Mouse (Mus musculus) hindbrain, postnatal 0 days (tissue): ENCODE data around the gene Xpr1. TPM values are rescaled to one million over a fixed set of nuclear protein-coding genes. Genes with fewer than 3 reads are reported as not detected.

ENCODE experiments used
- ATAC-seq: fragments of 200-750 bp; cut with Nextera tagmentation; 2 replicates; pipeline ENCODE4 v1.8.0; 2017; ENCODE audit warnings: mild to moderate bottlenecking, moderate TSS enrichment, moderate library complexity
- DNase-seq: peaks from one replicate; pipeline ENCODE4 v3.0.0-alpha.2; 2015; ENCODE audit warnings: low spot score
- H3K27ac ChIP-seq: fragments of 300-500 bp; sonication (generic); 2 replicates; pipeline ENCODE4 v1.5.1; 2014; ENCODE audit warnings: mild to moderate bottlenecking
- H3K27me3 ChIP-seq: fragments of 300-500 bp; sonication (generic); 2 replicates; pipeline ENCODE4 v1.6.1; 2014; ENCODE audit warnings: low read length, mixed read lengths; ENCODE audit not compliant: insufficient read depth
- H3K36me3 ChIP-seq: fragments of 300-500 bp; sonication (generic); 2 replicates; pipeline ENCODE4 v1.6.1; 2014; ENCODE audit warnings: low read length, mixed read lengths; ENCODE audit not compliant: insufficient read depth
- H3K4me1 ChIP-seq: fragments of 300-500 bp; sonication (generic); 2 replicates; pipeline ENCODE4 v1.6.1; 2014; ENCODE audit warnings: antibody characterized with exemption, low read length, mixed read lengths; ENCODE audit not compliant: insufficient read depth
- H3K4me2 ChIP-seq: fragments of 300-500 bp; sonication (generic); 2 replicates; pipeline ENCODE4 v1.6.1; 2014; ENCODE audit warnings: low read depth, mild to moderate bottlenecking, low read length, moderate library complexity, mixed read lengths
- H3K4me3 ChIP-seq: fragments of 300-500 bp; sonication (generic); 2 replicates; pipeline ENCODE4 v1.5.1; 2014; ENCODE audit warnings: low read length
- H3K9ac ChIP-seq: fragments of 300-500 bp; sonication (generic); replicated peaks from 2 replicates; pipeline ENCODE4 v1.6.1; 2014; ENCODE audit warnings: mild to moderate bottlenecking, low read length, moderate library complexity, mixed read lengths
- H3K9me3 ChIP-seq: fragments of 300-500 bp; sonication (generic); 2 replicates; pipeline ENCODE4 v1.6.1; 2016; ENCODE audit warnings: low read length, mixed read lengths
- CTCF ChIP-seq: IDR thresholded peaks from 2 replicates; pipeline ENCODE4 v1.5.1; 2016; ENCODE audit warnings: antibody characterized with exemption, control low read depth, low read depth
- WGBS: fragments of 180-500 bp; shearing (Covaris S2); extraction: QIAGEN DNeasy Blood & Tissue Kit; methylation state at CpG from one replicate; pipeline ENCODE4 v1.1.7; 2014; 5-methylcytosine and 5-hydroxymethylcytosine counted together
- polyA plus RNA-seq: library from polyadenylated mRNA; unstranded; fragments of >200 nt; fragmentation: Nextera tagmentation; extraction: Ambion mirVana; gene quantifications from 2 replicates; pipeline ENCODE4 v1.2.1, GENCODE M21; 2015
- total RNA-seq: library from RNA; depleted of rRNA; stranded (reverse); fragments of >200 nt; gene quantifications from 2 replicates; pipeline ENCODE4 v1.2.3, GENCODE M21; 2014

Xpr1 gene
- total and polyA plus RNA-seq, 2 experiments from 2014 or later: 33.8 to 107 TPM

GRCm38 (mm10) chr1:155239962-155240717 lies 177.1 kb downstream of the Xpr1 start:
- Histone ChIP-seq H3K27ac (no peak overlapping the region), H3K9ac (no peak overlapping the region), H3K9me3 (no peaks in the 10 kb centered on the region), H3K4me1 (peaks cover 9% of the 10 kb centered on the region), H3K4me3 (no peak overlapping the region), H3K27me3 (no peaks in the 10 kb centered on the region), H3K36me3 (no peaks in the 10 kb centered on the region), H3K4me2 (no peak overlapping the region)
- WGBS: 72% methylated on average over 6 of the region's 6 CpGs
- no peak for TF ChIP-seq CTCF
- DNase-seq: no peak
- no peak for ATAC-seq

DNA sequence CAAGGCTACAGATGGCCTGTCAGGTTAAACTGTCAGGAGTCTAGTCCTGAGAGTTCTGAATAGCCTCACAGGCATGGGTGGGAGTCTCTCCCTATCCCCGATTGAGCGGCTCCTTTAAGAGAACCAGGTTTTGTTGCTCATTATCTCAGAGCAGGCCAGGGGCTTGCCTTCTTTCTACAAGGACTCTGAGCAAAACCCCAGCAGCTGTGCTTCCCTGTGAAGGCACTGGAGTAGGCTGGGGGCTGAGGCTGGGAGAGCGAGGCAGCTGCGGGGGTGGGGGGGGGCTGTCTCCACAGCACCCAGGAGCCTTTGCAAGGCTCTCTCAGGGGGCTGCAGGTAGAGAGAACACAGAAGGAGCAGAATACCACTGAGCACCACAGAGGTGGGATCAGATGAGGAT lies 178.0 kb downstream of the Xpr1 start:
- ATAC-seq (no peak), DNase-seq (no peak)
- Histone ChIP-seq H3K9ac (no peak overlapping the region), H3K4me2 (no peak overlapping the region), H3K4me3 (no peak overlapping the region), H3K36me3 (no peaks in the 10 kb centered on the region), H3K9me3 (no peaks in the 10 kb centered on the region), H3K4me1 (peaks cover 6% of the 10 kb centered on the region), H3K27ac (no peak overlapping the region), H3K27me3 (no peaks in the 10 kb centered on the region)
- no peak for TF ChIP-seq CTCF
- WGBS: 75% methylated on average over 4 of the region's 4 CpGs

- Histone ChIP-seq H3K27ac (no peak overlapping the region), H3K27me3 (no peaks in the 10 kb centered on the region), H3K9ac (no peak overlapping the region), H3K4me3 (no peak overlapping the region), H3K36me3 (no peaks in the 10 kb centered on the region), H3K4me2 (no peak overlapping the region), H3K4me1 (peaks cover 15% of the 10 kb centered on the region), H3K9me3 (no peaks in the 10 kb centered on the region)
- DNase-seq (no peak), ATAC-seq (no peak)
- TF ChIP-seq CTCF: no peak
- 76% methylated on average over 5 of the region's 5 CpGs for WGBS
These were observed 179.1 kb downstream of the Xpr1 start for GRCm38 (mm10) chr1:155238126-155238525.

DNA sequence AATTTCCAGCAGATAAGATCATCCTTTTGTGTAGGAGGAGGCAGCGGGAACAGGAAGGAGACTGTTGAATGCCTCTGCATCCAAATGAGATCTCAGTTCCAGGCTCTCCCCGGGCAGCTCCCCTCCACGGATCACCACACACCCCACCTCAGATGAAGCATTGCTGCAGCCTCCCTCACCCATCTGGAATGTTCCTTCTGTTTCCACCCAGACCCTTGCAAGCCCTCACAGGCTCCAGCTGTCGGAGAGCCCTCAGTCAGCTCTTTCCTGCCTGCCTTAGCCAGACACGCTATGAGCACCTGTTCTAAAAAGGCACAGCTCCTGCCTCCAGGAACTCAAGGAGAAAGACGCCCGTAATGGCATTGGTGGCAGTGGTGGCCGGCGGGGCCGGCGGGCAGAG lies 179.8 kb downstream of the Xpr1 start:
- H3K4me3 ChIP-seq: no peak overlapping the region
- no peaks in the 10 kb centered on the region for H3K36me3 ChIP-seq
- no peak overlapping the region for H3K4me2 ChIP-seq
- H3K27me3 ChIP-seq: no peaks in the 10 kb centered on the region
- H3K9me3 ChIP-seq: no peaks in the 10 kb centered on the region
- no peak for DNase-seq
- no peak for ATAC-seq
- no peak overlapping the region for H3K9ac ChIP-seq
- H3K4me1 ChIP-seq: peaks cover 20% of the 10 kb centered on the region
- TF ChIP-seq CTCF: no peak
- peak overlapping the region; percentile 28; the same call in 1 of the 2 replicates for H3K27ac ChIP-seq
- 62% methylated on average over 11 of the region's 11 CpGs for WGBS

GRCm38 (mm10) chr1:155236306-155237024 lies 180.8 kb downstream of the Xpr1 start:
- Histone ChIP-seq H3K4me1 (peaks cover 20% of the 10 kb centered on the region), H3K9ac (no peak overlapping the region)
- no peak for DNase-seq

GRCm38 (mm10) chr1:155235641-155236040 lies 181.6 kb downstream of the Xpr1 start:
- 26% methylated on average over 2 of the region's 2 CpGs for WGBS
- Histone ChIP-seq H3K4me2 (no peak overlapping the region), H3K4me1 (peaks cover 22% of the 10 kb centered on the region), H3K27ac (peak overlapping the region; percentile 28; the same call in 1 of the 2 replicates), H3K27me3 (no peaks in the 10 kb centered on the region), H3K4me3 (no peak overlapping the region), H3K36me3 (no peaks in the 10 kb centered on the region), H3K9me3 (no peaks in the 10 kb centered on the region), H3K9ac (no peak overlapping the region)
- no peak for DNase-seq
- no peak for ATAC-seq
- TF ChIP-seq CTCF: no peak

More at GRCm38 (mm10) chr1:155236306-155237024, 180.8 kb downstream of the Xpr1 start:
- 35% methylated on average over 13 of the region's 13 CpGs for WGBS
- H3K27me3 ChIP-seq: no peaks in the 10 kb centered on the region
- H3K36me3 ChIP-seq: no peaks in the 10 kb centered on the region
- no peaks in the 10 kb centered on the region for H3K9me3 ChIP-seq
- H3K4me2 ChIP-seq: no peak overlapping the region
- H3K4me3 ChIP-seq: no peak overlapping the region
- ATAC-seq: no peak
- peak overlapping the region; percentile 28 for H3K27ac ChIP-seq
- TF ChIP-seq CTCF: no peak
